Mouse (Mus musculus) layer of hippocampus, adult 11-12 months (tissue): ENCODE data around the gene Dlx6.

ENCODE experiments used
- DNase-seq: peaks from one replicate; pipeline ENCODE4 v3.0.0; 2022; ENCODE audit warnings: low spot score

Dlx6 gene

GRCm38 (mm10) chr6:6859950-6860410, 3.2 kb upstream of the Dlx6 start:
- no peak for DNase-seq

- no peak for DNase-seq
Observed at GRCm38 (mm10) chr6:6860411-6861085, 2.6 kb upstream of the Dlx6 start.

- no peak for DNase-seq
Observed at GRCm38 (mm10) chr6:6861086-6861797, 1.9 kb upstream of the Dlx6 start.

GRCm38 (mm10) chr6:6861798-6862428, 1.2 kb upstream of the Dlx6 start:
- DNase-seq: no peak

- DNase-seq: no peak
Observed at GRCm38 (mm10) chr6:6862611-6863010, 523 bp upstream of the Dlx6 start.

- no peak for DNase-seq
Observed at GRCm38 (mm10) chr6:6863955-6864354, 821 bp downstream of the Dlx6 start.

- DNase-seq: no peak
Observed at GRCm38 (mm10) chr6:6864441-6865440, 1.6 kb downstream of the Dlx6 start.

- DNase-seq: no peak
Observed at GRCm38 (mm10) chr6:6867031-6867430, 3.9 kb downstream of the Dlx6 start.

GRCm38 (mm10) chr6:6869041-6869685, 6.0 kb downstream of the Dlx6 start:
- no peak for DNase-seq

- DNase-seq: no peak
Observed at GRCm38 (mm10) chr6:6869961-6870800, 7.0 kb downstream of the Dlx6 start.

- no peak for DNase-seq
Observed at GRCm38 (mm10) chr6:6870876-6871420, 7.8 kb downstream of the Dlx6 start.

- DNase-seq: no peak
Observed at GRCm38 (mm10) chr6:6871692-6872091, 8.6 kb downstream of the Dlx6 start.

- DNase-seq: no peak
Observed at GRCm38 (mm10) chr6:6872873-6873272, 9.7 kb downstream of the Dlx6 start.

GRCm38 (mm10) chr6:6873476-6874072, 10.4 kb downstream of the Dlx6 start:
- DNase-seq: no peak

GRCm38 (mm10) chr6:6874073-6874771, 11.1 kb downstream of the Dlx6 start:
- no peak for DNase-seq

GRCm38 (mm10) chr6:6875136-6875535, 12.0 kb downstream of the Dlx6 start:
- DNase-seq: no peak

GRCm38 (mm10) chr6:6875676-6876075, 12.5 kb downstream of the Dlx6 start:
- DNase-seq: no peak

GRCm38 (mm10) chr6:6876231-6876630, 13.1 kb downstream of the Dlx6 start:
- DNase-seq: no peak

GRCm38 (mm10) chr6:6876731-6877130, 13.6 kb downstream of the Dlx6 start:
- no peak for DNase-seq
